Mouse (Mus musculus) left cerebral cortex, adult 11 months (tissue): ENCODE measurements around the gene Abhd15.
"Not testable (repeated sequence)": the region's sequence is repeated elsewhere in the genome, so short reads cannot be mapped to it uniquely, and the experiment has no call there.

Experiments used
- DNase-seq: peaks from one replicate; pipeline ENCODE4 v3.0.0; 2022; ENCODE audit warnings: low spot score

Gene Abhd15

GRCm38 (mm10) chr11:77512891-77513810, 1.8 kb upstream of the Abhd15 start:
- no peak for DNase-seq

GRCm38 (mm10) chr11:77513811-77514170, 1.1 kb upstream of the Abhd15 start:
- DNase-seq, result no peak

GRCm38 (mm10) chr11:77514281-77514831, 565 bp upstream of the Abhd15 start:
- no peak for DNase-seq

- no peak for DNase-seq
Observed at GRCm38 (mm10) chr11:77515637-77516552, 974 bp downstream of the Abhd15 start, which contains the start of gene Trp53i13. Gene Trp53i13 (minus strand): TSS chr11:77515980.

GRCm38 (mm10) chr11:77516553-77517425, 1.9 kb downstream of the Abhd15 start:
- DNase-seq, result no peak

GRCm38 (mm10) chr11:77518051-77518798, 3.3 kb downstream of the Abhd15 start:
- DNase-seq, result no peak

- DNase-seq, result no peak
Observed at GRCm38 (mm10) chr11:77519043-77519442, 4.1 kb downstream of the Abhd15 start, which contains the start of gene Gm10392. Gene Gm10392 (minus strand): TSS chr11:77519198.

GRCm38 (mm10) chr11:77520601-77521529, 5.9 kb downstream of the Abhd15 start:
- no peak for DNase-seq

- DNase-seq, result no peak
Observed at GRCm38 (mm10) chr11:77525804-77526486, 11.0 kb downstream of the Abhd15 start.

GRCm38 (mm10) chr11:77528420-77528819, 13.5 kb downstream of the Abhd15 start:
- DNase-seq, result not testable (repeated sequence)

GRCm38 (mm10) chr11:77529644-77530043, 14.7 kb downstream of the Abhd15 start:
- DNase-seq, result no peak

GRCm38 (mm10) chr11:77530862-77531261, 15.9 kb downstream of the Abhd15 start:
- no peak for DNase-seq

- DNase-seq, result no peak
Observed at GRCm38 (mm10) chr11:77532202-77532846, 17.4 kb downstream of the Abhd15 start.

- DNase-seq, result no peak
Observed at GRCm38 (mm10) chr11:77545261-77545660, 30.3 kb downstream of the Abhd15 start.

GRCm38 (mm10) chr11:77585201-77585600, 70.3 kb downstream of the Abhd15 start:
- DNase-seq, result no peak
